Mouse (Mus musculus): ENCODE data around the gene A430089I19Rik. TPM values are rescaled to one million over a fixed set of nuclear protein-coding genes. Genes with fewer than 3 reads are reported as not detected.
"Not testable (repeated sequence)": the region's sequence is repeated elsewhere in the genome, so short reads cannot be mapped to it uniquely, and the experiment has no call there.

Gene A430089I19Rik
- not detected in 2 replicates for polyA plus RNA-seq (2014; fragmentation: Nextera tagmentation; extraction: Ambion mirVana)

DNA sequence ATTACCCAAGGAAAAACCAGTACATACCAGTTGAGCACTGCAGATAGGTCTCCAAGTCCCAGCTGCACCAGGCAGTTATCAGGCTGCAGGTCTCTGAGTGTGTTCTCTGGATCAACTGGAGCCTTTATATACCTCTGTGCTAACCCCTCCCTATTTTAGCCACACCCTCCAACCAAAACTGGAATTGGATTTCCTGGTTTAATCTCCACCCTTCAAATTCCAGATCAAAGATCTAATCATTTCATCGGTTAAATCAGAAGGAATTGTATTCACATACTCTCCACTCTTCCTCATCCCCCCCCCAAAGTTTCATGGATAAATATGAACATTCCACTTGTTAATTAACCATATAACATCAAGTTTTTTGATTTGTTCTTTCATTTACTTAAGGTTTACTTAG lies at the start of gene A430089I19Rik:
TSS of gene A430089I19Rik (minus strand) at position 101 of the 400 bp plus-strand sequence.
- DNase-seq (ENCODE audit: low spot score); H3K4me3 ChIP-seq (replicated peaks; ENCODE audit: low read length); H3K4me1 ChIP-seq (replicated peaks; ENCODE audit: control insufficient read depth, insufficient read depth, low read length); H3K4me2 ChIP-seq (replicated peaks); H3K9ac ChIP-seq; ATAC-seq (ENCODE audit: low FRiP score); H3K27ac ChIP-seq; H3K27me3 ChIP-seq (ENCODE audit: control insufficient read depth, insufficient read depth, low read length); H3K36me3 ChIP-seq (replicated peaks; ENCODE audit: control insufficient read depth, insufficient read depth); H3K9me3 ChIP-seq (ENCODE audit: control insufficient read depth, low read length): not testable (repeated sequence)
- 100% methylated on average over 1 of the region's 1 CpGs for WGBS

DNA sequence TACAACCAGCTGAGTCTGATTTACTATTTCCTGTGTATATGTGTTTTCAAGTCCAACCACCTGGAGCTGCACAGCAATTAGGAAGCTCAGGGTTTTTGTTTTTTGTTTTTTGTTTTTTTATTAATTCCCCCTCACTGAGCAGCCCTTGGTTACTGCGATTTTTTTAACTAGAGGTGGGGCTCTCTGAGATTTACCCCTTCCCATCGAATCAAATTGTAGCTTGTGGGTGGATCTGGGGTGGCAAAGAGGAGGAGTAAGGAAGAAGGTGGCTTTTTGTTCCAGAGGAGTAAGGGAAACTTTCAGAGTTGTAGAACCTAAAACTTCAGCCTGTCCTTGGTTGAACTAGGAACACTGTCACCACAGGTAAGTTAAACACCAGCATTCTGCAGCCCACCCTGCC lies 32.9 kb upstream of the A430089I19Rik start, which contains the start of gene AA792892:
TSS of gene AA792892 (plus strand) at position 301 of the 400 bp plus-strand sequence.
- no CpG with 5 or more reads among the region's 2 CpGs for WGBS
- ATAC-seq (ENCODE audit: low FRiP score); H3K27me3 ChIP-seq (ENCODE audit: control insufficient read depth, insufficient read depth, low read length); H3K36me3 ChIP-seq (replicated peaks; ENCODE audit: control insufficient read depth, insufficient read depth); H3K4me1 ChIP-seq (replicated peaks; ENCODE audit: control insufficient read depth, insufficient read depth, low read length); DNase-seq (ENCODE audit: low spot score); H3K9me3 ChIP-seq (ENCODE audit: control insufficient read depth, low read length); H3K27ac ChIP-seq; H3K4me3 ChIP-seq (replicated peaks; ENCODE audit: low read length); H3K4me2 ChIP-seq (replicated peaks); H3K9ac ChIP-seq: not testable (repeated sequence)

DNA sequence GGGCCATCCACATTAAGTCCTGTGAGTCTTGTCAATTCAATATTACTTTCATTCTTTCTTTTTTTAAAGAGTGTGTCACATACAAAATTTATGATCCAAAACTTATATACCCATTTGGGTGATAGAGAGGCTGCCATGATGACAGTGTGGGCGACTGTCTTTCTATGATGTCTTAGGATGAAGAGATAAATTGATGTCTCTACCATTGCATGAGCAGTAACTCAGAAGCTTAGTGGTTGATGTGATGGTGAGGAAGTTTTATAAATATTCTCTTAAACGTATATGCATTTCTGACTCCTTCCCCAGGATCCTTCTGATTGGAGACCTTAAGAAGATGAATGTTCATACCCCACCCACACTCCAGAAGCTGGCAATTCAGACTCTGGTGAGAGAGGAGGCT lies 7.5 kb upstream of the A430089I19Rik start, which contains the start of gene Gm6502:
TSS of gene Gm6502 (plus strand) at position 301 of the 400 bp plus-strand sequence.
- H3K36me3 ChIP-seq (replicated peaks; ENCODE audit: control insufficient read depth, insufficient read depth); H3K27me3 ChIP-seq (ENCODE audit: control insufficient read depth, insufficient read depth, low read length); ATAC-seq (ENCODE audit: low FRiP score); H3K4me2 ChIP-seq (replicated peaks); DNase-seq (ENCODE audit: low spot score); H3K9ac ChIP-seq; H3K9me3 ChIP-seq (ENCODE audit: control insufficient read depth, low read length); H3K4me3 ChIP-seq (replicated peaks; ENCODE audit: low read length); H3K27ac ChIP-seq; H3K4me1 ChIP-seq (replicated peaks; ENCODE audit: control insufficient read depth, insufficient read depth, low read length): not testable (repeated sequence)
- WGBS = no CpG with 5 or more reads among the region's 2 CpGs

Other genes starting within 250 kb of the A430089I19Rik start
- not detected in 2 replicates for gene BC061212, start 236.3 kb downstream of the A430089I19Rik start, polyA plus RNA-seq (2014; fragmentation: Nextera tagmentation; extraction: Ambion mirVana)
- not detected in 2 replicates for gene Gm6351, start 230.4 kb downstream of the A430089I19Rik start, polyA plus RNA-seq (2014; fragmentation: Nextera tagmentation; extraction: Ambion mirVana)
- gene Gm3106, start 88.8 kb downstream of the A430089I19Rik start, polyA plus RNA-seq (2014; fragmentation: Nextera tagmentation; extraction: Ambion mirVana) = not detected in 2 replicates
- gene Gm6502, start 7.6 kb upstream of the A430089I19Rik start, polyA plus RNA-seq (2014; fragmentation: Nextera tagmentation; extraction: Ambion mirVana) = not detected in 2 replicates
- gene AA792892, start 33.0 kb upstream of the A430089I19Rik start, polyA plus RNA-seq (2014; fragmentation: Nextera tagmentation; extraction: Ambion mirVana) = not detected in 2 replicates
- gene Gm7682, start 139.0 kb upstream of the A430089I19Rik start, polyA plus RNA-seq (2014; fragmentation: Nextera tagmentation; extraction: Ambion mirVana) = not detected in 2 replicates
- gene Gm3139, start 219.5 kb upstream of the A430089I19Rik start, polyA plus RNA-seq (2014; fragmentation: Nextera tagmentation; extraction: Ambion mirVana) = not detected in 2 replicates